Mouse (Mus musculus): ENCODE results near the gene Traf5. TPM values are rescaled to one million over a fixed set of nuclear protein-coding genes. Genes with fewer than 3 reads are reported as not detected.

Traf5 gene
- total and polyA plus RNA-seq, 2 experiments from 2014 or later, result 1.5 to 2.0 TPM

DNA sequence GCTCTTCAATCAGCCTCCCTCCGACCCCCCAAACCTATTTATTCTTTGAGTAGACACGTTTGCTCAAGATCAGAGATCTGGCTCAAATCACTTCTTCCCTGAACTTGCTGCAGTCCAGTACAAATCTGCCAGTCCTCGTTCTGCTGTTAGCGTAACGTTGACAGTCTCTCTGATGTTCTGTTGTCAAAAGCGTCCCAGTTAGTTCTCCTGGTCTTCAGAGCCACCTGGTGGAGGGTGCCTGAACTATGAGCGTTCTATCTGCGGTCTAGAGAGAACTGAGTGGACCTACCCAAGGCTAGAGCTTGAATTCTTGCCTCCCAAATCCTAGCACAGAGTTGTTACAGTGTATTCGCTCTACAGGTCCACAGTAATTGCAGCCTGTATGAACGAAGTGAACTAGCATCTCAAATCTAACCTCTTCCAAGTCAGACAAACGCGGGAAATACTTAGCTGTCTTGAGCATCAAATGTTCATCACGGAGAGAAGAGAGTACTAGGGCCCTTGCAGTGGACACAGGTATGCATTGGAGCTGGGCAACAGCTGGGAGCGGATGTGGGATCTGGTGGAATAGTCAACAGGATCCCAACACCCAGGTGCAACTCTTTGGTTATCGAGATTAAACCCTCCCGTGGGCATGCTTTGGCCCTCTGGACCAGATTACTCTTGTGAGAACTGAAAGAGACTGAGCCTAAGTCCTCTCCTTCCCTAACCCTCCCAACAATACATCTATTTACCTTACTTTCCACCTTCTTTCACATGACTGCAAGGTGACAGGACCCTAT is 711 bp upstream of the Traf5 start:
- H3K4me1 ChIP-seq (ENCODE audit: insufficient read depth), result no peaks in the 10 kb centered on the region
- peak overlapping the region; percentile 52 for H3K9ac ChIP-seq
- H3K36me3 ChIP-seq (ENCODE audit: insufficient read depth), result no peaks in the 10 kb centered on the region
- H3K4me3 ChIP-seq (ENCODE audit: low read depth, low read length), result peak overlapping the region; percentile 61
- no peak overlapping the region for H3K27ac ChIP-seq (ENCODE audit: low read depth, low read length)
- 31% methylated on average over 16 of the region's 16 CpGs for WGBS
- peak overlapping the region; percentile 93 for H3K4me2 ChIP-seq (ENCODE audit: low read depth)
- no peaks in the 10 kb centered on the region for H3K9me3 ChIP-seq (ENCODE audit: low read length)
- peak; percentile 98 for TF ChIP-seq CTCF (IDR thresholded peaks at IDR 0.05; ENCODE audit: low read depth)
- ATAC-seq, result peak; percentile 93
- DNase-seq, result peak; percentile 92
- H3K27me3 ChIP-seq (ENCODE audit: insufficient read depth, low read length), result no peaks in the 10 kb centered on the region

- Histone ChIP-seq H3K4me3 (ENCODE audit: low read depth, low read length) (no peak overlapping the region), H3K36me3 (ENCODE audit: insufficient read depth) (no peaks in the 10 kb centered on the region), H3K9ac (no peak overlapping the region), H3K4me1 (ENCODE audit: insufficient read depth) (no peaks in the 10 kb centered on the region), H3K27ac (ENCODE audit: low read depth, low read length) (no peak overlapping the region), H3K4me2 (ENCODE audit: low read depth) (no peak overlapping the region), H3K27me3 (ENCODE audit: insufficient read depth, low read length) (no peaks in the 10 kb centered on the region), H3K9me3 (ENCODE audit: low read length) (no peaks in the 10 kb centered on the region)
- no peak for ATAC-seq
- no peak for DNase-seq
- TF ChIP-seq CTCF (IDR thresholded peaks at IDR 0.05; ENCODE audit: low read depth), result no peak
- 80% methylated on average over 11 of the region's 11 CpGs for WGBS
Measured at GRCm38 (mm10) chr1:192090689-192091567, 1.4 kb downstream of the Traf5 start.

DNA sequence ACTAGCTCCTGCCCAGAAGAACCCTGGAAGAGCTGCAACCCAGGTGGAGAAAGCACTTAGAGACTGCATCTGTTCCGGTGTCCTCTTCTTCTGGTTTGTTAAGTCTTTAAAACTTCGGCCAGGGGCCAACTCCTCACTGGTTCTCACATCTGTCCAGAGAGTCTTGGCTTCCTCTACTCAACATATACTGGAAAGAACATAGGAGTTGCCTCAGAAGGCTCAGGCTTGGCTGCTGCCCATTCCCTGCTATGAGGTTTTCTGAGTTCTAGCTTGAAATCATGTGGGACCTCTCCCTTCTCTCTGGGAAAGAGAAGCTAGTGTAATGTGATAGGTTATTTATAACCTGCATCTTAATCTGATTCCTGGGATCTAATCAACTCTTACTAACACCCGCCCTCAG is 2.1 kb downstream of the Traf5 start:
- WGBS, result 90% methylated on average over 3 of the region's 3 CpGs
- Histone ChIP-seq H3K4me2 (ENCODE audit: low read depth) (no peak overlapping the region), H3K27ac (ENCODE audit: low read depth, low read length) (no peak overlapping the region), H3K36me3 (ENCODE audit: insufficient read depth) (no peaks in the 10 kb centered on the region), H3K9ac (no peak overlapping the region), H3K4me3 (ENCODE audit: low read depth, low read length) (no peak overlapping the region), H3K9me3 (ENCODE audit: low read length) (no peaks in the 10 kb centered on the region), H3K4me1 (ENCODE audit: insufficient read depth) (no peaks in the 10 kb centered on the region), H3K27me3 (ENCODE audit: insufficient read depth, low read length) (no peaks in the 10 kb centered on the region)
- ATAC-seq (no peak), DNase-seq (no peak)
- no peak for TF ChIP-seq CTCF (IDR thresholded peaks at IDR 0.05; ENCODE audit: low read depth)

- Histone ChIP-seq H3K9ac (no peak overlapping the region), H3K27me3 (ENCODE audit: insufficient read depth, low read length) (no peaks in the 10 kb centered on the region), H3K4me3 (ENCODE audit: low read depth, low read length) (no peak overlapping the region), H3K4me2 (ENCODE audit: low read depth) (no peak overlapping the region), H3K27ac (ENCODE audit: low read depth, low read length) (no peak overlapping the region), H3K9me3 (ENCODE audit: low read length) (no peaks in the 10 kb centered on the region), H3K4me1 (ENCODE audit: insufficient read depth) (no peaks in the 10 kb centered on the region), H3K36me3 (ENCODE audit: insufficient read depth) (no peaks in the 10 kb centered on the region)
- DNase-seq (no peak), ATAC-seq (no peak)
- WGBS, result 65% methylated on average over 9 of the region's 9 CpGs
- TF ChIP-seq CTCF (IDR thresholded peaks at IDR 0.05; ENCODE audit: low read depth), result no peak
Measured at GRCm38 (mm10) chr1:192089208-192090166, 2.9 kb downstream of the Traf5 start.

- Histone ChIP-seq H3K4me2 (ENCODE audit: low read depth) (no peak overlapping the region), H3K9me3 (ENCODE audit: low read length) (no peaks in the 10 kb centered on the region), H3K4me1 (ENCODE audit: insufficient read depth) (no peaks in the 10 kb centered on the region), H3K27ac (ENCODE audit: low read depth, low read length) (no peak overlapping the region), H3K9ac (no peak overlapping the region), H3K27me3 (ENCODE audit: insufficient read depth, low read length) (no peaks in the 10 kb centered on the region), H3K36me3 (ENCODE audit: insufficient read depth) (no peaks in the 10 kb centered on the region), H3K4me3 (ENCODE audit: low read depth, low read length) (no peak overlapping the region)
- ATAC-seq (no peak), DNase-seq (no peak)
- WGBS, result 77% methylated on average over 4 of the region's 4 CpGs
- no peak for TF ChIP-seq CTCF (IDR thresholded peaks at IDR 0.05; ENCODE audit: low read depth)
Measured at GRCm38 (mm10) chr1:192088011-192088410, 4.3 kb downstream of the Traf5 start.

DNA sequence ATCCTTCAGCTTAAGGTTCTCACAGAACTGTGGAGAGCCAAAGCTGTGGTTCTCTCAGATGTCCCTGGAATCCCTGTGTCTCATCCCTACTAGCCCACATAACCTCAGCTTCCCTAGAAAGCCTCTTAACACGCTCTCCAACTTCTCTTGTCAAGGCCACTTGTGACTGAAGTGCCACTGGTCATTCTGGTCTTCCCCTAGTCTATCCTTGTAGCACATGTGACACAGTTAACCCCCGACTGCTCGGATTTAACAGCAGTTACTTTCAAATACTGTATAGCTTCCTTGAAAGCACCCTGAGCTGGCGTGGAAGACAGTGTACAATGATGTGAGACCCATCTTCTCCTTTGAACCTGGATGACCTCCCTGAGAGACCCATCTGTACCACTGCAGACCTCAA is 5.3 kb downstream of the Traf5 start:
- H3K36me3 ChIP-seq (ENCODE audit: insufficient read depth), result no peaks in the 10 kb centered on the region
- H3K4me1 ChIP-seq (ENCODE audit: insufficient read depth), result no peaks in the 10 kb centered on the region
- H3K9me3 ChIP-seq (ENCODE audit: low read length), result no peaks in the 10 kb centered on the region
- no peak overlapping the region for H3K27ac ChIP-seq (ENCODE audit: low read depth, low read length)
- no peak overlapping the region for H3K4me3 ChIP-seq (ENCODE audit: low read depth, low read length)
- TF ChIP-seq CTCF (IDR thresholded peaks at IDR 0.05; ENCODE audit: low read depth), result no peak
- no peak for DNase-seq
- H3K9ac ChIP-seq, result no peak overlapping the region
- 72% methylated on average over 4 of the region's 4 CpGs for WGBS
- H3K4me2 ChIP-seq (ENCODE audit: low read depth), result no peak overlapping the region
- ATAC-seq, result no peak
- H3K27me3 ChIP-seq (ENCODE audit: insufficient read depth, low read length), result no peaks in the 10 kb centered on the region

Data from forebrain, postnatal 0 days (tissue).